Mouse (Mus musculus): ENCODE results near the gene Tada2b. TPM values are rescaled to one million over a fixed set of nuclear protein-coding genes. Genes with fewer than 3 reads are reported as not detected.

Tada2b gene
- 23.9 to 28.4 TPM (median 25.9 TPM) in 4 replicates for total RNA-seq (2023)

GRCm38 (mm10) chr5:36484171-36484990 lies at the start of gene Tada2b, which contains the start of gene Ccdc96:
Tada2b (minus strand) TSS chr5:36484285.
Ccdc96 (plus strand) TSS chr5:36484588.

GRCm38 (mm10) chr5:36464709-36465661 lies 19.1 kb downstream of the Tada2b start, which contains the start of gene Grpel1:
Grpel1 (plus strand) TSS chr5:36464998.

Other genes with a start within 250 kb of the Tada2b start
- 2.9 to 5.2 TPM (median 3.0 TPM) in 4 replicates for gene Sorcs2, start 86.1 kb downstream of the Tada2b start, total RNA-seq (2023)
- 19.9 to 24.1 TPM (median 22.4 TPM) in 4 replicates for gene Grpel1, start 19.3 kb downstream of the Tada2b start, total RNA-seq (2023)
- gene Ccdc96, start 303 bp upstream of the Tada2b start, total RNA-seq (2023), result 0.27 to 0.88 TPM (median 0.52 TPM) in 4 replicates
- gene Tbc1d14, start 109.0 kb upstream of the Tada2b start, total RNA-seq (2023), result 125 to 153 TPM (median 133 TPM) in 4 replicates
- gene D5Ertd579e, start 211.7 kb upstream of the Tada2b start, total RNA-seq (2023), result 30.5 to 39.2 TPM (median 32.9 TPM) in 4 replicates